Mouse (Mus musculus) T-helper 1 cell (primary cell): ENCODE data around the gene Zkscan16.

Experiments used
- in situ Hi-C: fragments of 300-600 bp; cut with MboI, MseI; formaldehyde crosslinking; loops from one replicate; pipeline ENCODE4 v1.15.1; 2025; ENCODE audit warnings: high pct_unique_total_duplicates

The Zkscan16 gene

GRCm38 (mm10) chr4:58998688-58999087 lies 55.3 kb downstream of the Zkscan16 start:
- in situ Hi-C loops = loop anchor here (10.0 kb wide), 1 partner anchor 1084 kb away; the partner anchor contains the start of gene D630039A03Rik

- in situ Hi-C loops = loop anchor here (10.0 kb wide), 1 partner anchor 1085 kb away; the partner anchor contains the start of gene D630039A03Rik
Observed at GRCm38 (mm10) chr4:58999686-59000085, 56.3 kb downstream of the Zkscan16 start.

- in situ Hi-C loops = no loop called here
Observed at GRCm38 (mm10) chr4:59000614-59001013, 57.2 kb downstream of the Zkscan16 start.

- in situ Hi-C loops = no loop called here
Observed at GRCm38 (mm10) chr4:59002948-59003805, 59.7 kb downstream of the Zkscan16 start, which contains the start of gene Gm20503. Gene Gm20503 (plus strand): TSS chr4:59003210.

GRCm38 (mm10) chr4:59003806-59004200 lies 60.4 kb downstream of the Zkscan16 start:
- in situ Hi-C loops = no loop called here

GRCm38 (mm10) chr4:59006211-59006610 lies 62.8 kb downstream of the Zkscan16 start:
- in situ Hi-C loops = no loop called here

- in situ Hi-C loops = no loop called here
Observed at GRCm38 (mm10) chr4:59007016-59007415, 63.6 kb downstream of the Zkscan16 start.
